Mouse (Mus musculus) T-helper 1 cell (primary cell): ENCODE measurements around the gene Hsd11b1.

Experiments used
- in situ Hi-C: fragments of 300-600 bp; cut with MboI, MseI; formaldehyde crosslinking; loops from one replicate; pipeline ENCODE4 v1.15.1; 2025; ENCODE audit warnings: high pct_unique_total_duplicates

Hsd11b1 gene

DNA sequence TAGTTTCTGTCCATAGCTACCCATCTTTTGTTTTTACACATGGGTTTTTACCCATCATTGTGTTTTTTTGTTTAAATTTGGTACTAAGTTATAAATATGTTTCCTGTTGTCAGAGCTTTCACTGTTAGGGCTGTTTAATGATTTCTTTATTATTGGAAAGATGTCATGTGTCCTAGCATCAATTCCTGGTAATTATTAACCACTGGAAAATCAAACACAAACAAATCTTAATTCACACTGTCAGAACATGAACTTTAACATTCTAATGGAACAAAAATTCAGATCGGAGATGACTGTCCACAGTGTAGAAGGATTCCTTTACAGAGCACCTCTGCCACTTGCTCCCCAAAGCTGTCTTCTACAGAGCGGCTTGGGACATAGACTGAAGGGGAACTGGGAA, 58.4 kb downstream of the Hsd11b1 start:
- in situ Hi-C loops, result loop anchor here (5.0 kb wide), 1 partner anchor 172 kb away; no protein-coding TSS in a partner anchor

DNA sequence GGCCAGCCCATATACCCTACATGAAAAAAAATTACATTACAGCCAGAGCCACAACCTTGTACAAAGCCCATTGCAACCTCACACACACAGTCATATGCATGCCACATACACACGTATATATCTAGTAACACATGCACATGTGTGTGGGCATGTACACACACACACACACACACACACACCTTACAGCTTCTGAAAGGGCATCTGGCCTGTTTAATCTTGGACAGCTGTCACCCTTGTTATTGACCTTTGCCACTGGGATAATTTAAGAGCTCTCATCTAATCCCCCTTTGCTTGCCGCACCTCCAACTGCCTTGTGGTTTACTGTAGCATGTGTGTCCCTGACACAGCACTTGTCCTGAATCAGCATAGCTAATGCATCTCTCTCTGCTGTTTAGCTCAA, 60.1 kb downstream of the Hsd11b1 start:
- in situ Hi-C loops, result no loop called here

DNA sequence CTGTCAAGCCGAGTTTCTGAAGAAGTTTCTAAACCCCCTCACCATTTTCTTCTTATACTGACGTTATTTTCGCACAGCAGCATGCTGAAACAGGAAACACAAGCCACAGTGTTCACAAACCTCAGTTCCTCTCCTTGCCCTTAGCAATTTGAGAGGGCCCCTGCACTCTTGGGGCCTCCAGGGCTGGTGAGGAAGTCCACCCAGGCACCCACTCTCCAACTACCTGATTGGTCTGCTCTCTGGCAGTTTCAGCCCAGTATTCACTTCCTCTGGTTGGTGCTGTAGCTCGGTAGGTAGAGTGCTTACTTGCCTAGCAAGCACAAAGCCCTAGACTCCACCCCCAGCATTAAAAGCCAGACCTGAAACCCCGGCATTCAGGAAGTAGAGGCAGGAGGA, 62.5 kb downstream of the Hsd11b1 start, which contains the start of gene Traf3ip3:
Gene Traf3ip3 (minus strand): TSS at position 321 of the 396 bp plus-strand sequence.
- in situ Hi-C loops, result no loop called here

DNA sequence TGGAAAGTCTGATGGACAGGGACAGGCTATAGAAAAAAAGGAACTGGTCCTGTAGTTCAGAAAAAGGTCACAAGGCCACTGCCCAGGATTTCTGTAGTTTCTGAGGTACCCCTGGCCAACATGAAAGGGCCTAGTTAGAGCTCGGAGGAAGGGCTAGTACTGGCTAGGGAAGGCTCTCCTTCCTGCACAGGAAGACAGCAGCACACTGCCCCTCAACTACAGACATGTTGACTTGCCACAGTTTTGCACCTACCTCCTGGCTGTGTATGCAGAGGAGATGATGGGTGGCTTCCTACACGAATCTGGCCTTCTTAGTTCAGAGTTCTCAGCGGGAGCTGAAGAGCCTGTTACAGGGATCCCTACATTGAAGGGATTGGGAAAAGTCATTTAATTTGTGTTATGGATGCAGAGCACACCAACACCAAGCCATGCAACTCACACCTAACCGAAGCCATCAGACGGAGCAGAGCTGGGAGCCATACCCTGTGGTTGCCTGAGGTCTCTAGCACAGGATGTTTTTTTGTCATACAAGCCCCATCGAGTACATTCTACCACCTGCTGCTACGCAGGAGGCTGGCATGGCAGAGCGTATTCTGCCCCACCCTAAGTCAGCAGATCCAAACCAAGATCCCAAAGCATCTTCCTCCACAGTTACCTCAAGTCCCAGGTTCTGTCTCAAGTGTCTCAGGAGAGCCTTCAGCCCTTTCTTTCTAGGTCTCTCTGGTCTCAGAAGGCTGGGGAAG, 63.1 kb downstream of the Hsd11b1 start:
- in situ Hi-C loops, result no loop called here

DNA sequence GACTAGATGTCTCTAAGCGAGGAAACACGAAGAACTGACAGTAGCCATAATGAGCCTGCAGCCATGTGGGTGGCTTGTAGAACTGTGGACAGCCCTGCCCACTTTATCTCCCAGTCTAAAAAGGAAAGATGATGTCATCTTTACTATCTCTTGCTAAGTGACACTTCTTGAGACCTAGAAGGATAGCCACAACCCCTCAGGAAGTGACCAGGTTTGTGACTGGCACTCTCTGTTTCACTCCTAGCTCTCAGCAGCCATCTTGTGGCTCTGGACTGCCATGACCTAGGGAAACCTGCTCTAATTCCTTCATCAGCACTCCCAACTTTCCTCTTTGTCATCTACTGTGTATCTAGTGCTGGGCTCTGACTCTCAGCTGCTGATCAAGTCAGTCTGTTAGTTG, 65.6 kb downstream of the Hsd11b1 start:
- in situ Hi-C loops, result no loop called here

DNA sequence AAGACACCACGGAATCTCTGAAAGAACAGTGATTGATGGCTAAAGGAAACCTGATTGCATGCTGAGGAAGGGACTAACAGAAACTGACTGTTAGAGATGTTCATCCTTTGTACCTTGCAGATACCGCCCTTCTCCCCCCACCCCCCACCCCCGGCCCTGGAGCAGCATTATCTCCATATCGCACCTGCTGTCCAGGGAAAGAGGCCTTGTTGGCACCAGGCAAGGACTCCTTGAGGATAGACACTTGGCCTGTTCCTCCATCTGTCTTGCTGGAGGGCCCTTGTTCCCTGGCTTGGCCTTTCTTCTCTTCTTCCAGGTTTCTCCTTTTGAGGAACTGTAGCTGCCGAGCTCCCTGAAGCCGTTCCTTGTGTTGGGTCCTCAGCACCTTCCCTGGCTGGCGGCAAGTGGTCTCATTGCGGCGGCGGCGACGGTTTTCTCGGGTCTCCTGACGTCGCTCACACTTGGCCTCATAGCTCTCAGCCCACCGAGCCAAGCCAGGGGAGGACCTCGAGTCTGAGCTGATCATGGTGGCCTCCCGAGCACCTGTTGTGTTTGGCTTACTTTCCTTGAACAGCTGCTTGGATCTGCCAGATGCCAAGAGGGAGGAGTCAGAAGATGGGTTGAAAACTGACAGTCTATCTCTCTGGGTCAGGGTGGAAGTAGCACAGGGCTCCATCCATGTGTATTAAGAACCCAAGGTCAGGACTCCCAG, 66.2 kb downstream of the Hsd11b1 start:
- in situ Hi-C loops, result no loop called here

DNA sequence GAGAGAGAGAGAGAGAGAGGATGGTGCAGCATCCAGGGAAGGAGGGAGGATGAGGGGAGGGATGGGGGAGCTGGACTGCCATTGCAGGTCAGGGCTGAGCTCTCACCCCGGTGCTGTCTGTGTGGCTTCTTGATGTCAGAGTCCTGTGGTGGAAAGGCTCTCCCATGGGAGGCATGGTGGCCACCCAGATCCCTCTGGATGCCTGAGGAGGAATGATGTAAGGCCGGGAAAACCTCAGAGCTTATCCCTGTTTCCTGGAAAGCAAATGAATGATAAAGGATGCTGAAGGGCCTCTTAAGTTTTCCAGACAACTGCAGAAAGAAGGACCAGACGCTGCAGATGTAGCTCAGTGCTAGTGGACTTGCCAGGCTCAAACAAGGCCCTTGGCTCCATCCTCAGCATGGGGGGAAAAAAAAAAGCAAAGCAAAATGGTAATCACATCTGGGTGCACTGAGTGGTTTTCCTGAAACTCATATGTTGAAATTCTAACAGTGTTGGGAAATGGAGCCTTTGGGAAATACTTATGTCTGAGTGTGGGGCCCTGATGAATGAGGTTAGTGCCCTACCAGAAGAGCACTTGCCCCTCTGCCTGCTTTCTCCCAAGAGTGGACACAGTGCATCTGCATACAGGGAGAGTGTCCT, 68.6 kb downstream of the Hsd11b1 start:
- in situ Hi-C loops, result no loop called here

DNA sequence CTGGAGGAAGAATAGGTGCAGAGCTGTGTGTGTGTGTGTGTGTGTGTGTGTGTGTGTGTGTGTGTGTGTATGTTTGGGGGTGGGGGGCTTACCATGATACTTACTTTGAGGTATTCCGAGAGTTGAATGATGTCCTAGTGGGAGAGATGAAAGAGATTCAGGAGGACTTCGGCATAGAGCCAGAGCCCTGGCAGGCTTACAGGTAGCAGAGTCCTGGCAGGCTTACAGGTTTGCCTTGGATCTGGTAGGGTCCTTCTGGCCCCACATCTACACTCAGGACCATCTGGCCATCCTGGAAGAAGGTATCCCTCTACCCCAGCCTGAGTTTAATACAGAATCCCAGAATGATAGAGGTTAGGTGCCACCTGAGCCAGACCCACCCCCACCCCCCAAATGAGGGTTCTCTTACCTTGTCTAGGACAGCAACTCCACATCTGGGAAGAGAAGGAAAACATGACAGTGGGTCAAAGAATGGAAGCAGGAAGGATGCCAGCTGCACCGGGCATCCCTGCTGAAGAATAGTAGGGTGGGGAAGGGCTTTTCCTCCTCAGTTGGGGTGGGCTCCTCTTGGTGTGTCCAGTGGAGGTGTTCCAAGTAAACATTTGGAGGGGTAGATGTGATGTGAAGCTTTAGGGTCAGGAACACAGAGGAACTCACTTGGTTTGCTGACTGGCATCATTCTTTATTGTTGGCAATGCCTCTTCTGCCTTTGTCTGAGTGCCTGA, 69.3 kb downstream of the Hsd11b1 start:
- in situ Hi-C loops, result no loop called here

DNA sequence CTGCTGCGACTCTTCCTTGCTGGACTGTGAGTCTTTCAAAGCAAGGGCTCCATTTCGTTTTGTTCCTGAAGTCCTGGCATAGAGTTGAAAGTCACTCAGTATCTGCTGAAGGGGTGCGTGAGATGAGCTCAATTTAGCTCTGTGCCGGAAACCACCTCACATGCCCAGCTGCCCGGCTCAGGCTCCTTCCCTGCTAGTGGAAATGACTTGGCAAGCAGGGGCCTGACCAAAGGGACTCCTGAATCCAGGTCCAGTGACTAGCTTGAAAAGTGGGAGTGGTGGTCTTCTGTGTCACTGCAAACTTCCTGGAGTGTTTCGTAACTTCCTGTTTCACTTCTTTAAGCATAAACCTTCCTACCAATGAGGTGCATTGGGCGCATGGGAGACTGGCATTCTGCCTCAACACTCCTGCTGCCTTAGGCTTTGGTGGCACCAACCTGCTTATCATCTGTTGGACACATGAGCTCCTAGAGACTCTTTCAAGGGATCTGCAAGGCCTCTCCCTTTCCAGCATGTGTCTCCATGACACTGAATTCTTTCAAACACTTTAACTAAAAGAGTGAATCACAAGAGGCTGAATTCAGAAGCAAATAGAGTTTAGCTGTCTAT, 72.1 kb downstream of the Hsd11b1 start:
- in situ Hi-C loops, result no loop called here

DNA sequence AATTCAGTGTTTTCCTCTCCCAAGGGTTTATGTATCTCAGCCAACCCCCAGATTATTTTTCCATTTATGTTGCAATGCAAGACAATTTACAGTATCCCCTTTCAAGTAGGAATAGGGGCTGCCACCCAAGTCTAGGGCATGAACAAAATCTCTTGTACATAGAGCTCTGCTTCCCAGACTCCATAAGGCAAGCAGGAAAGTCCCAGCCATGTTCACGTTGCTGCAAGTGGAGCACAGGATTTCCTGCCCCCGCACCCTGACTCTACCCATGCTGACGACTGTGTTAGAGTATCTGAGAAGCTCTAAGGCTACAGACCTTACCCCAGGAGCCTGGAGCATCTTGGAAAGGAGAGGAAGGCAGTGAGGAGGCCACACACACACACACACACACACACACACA, 74.1 kb downstream of the Hsd11b1 start:
- in situ Hi-C loops, result no loop called here

DNA sequence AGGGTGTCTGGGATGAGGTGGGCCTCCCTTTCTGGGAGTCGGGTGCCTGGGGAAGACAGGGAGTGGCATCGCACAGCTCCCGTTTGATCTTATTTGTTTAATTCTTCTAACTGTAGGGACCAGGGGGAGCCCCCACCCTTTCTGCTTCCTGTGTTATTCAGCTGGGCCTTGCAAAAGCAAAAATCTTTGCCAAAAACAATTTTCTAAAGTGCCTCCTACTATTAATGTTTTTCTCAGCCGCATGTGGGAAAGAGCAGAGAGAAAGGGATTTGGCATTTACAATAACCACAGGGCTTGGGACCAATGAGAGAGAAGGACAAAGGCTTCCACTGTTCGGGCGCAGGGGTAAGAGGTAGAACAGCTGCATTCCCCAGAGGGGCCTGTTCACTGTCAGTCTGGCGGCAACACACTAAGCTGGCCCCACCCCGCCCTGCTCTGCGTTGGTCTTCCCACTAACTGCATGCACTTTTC, 74.7 kb downstream of the Hsd11b1 start:
- in situ Hi-C loops, result no loop called here

DNA sequence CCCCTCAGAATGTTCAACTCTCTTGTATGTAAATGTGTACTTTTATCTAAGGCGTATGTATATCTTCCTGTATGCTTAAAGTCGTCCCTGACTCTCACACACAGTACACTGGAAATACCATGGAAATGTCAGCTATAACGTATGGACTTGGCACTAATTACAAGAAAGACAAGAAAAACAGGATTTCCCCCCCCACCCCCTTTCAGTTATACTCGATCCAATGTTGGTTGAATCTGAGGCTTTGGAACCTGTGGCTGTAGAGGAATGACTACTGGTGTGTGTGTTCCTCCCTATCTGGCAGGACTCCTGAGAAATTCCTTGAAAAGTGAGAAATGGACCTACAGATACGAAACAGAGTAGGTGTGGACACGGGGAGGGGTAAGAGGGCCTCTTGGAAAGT, 75.6 kb downstream of the Hsd11b1 start:
- in situ Hi-C loops, result no loop called here

DNA sequence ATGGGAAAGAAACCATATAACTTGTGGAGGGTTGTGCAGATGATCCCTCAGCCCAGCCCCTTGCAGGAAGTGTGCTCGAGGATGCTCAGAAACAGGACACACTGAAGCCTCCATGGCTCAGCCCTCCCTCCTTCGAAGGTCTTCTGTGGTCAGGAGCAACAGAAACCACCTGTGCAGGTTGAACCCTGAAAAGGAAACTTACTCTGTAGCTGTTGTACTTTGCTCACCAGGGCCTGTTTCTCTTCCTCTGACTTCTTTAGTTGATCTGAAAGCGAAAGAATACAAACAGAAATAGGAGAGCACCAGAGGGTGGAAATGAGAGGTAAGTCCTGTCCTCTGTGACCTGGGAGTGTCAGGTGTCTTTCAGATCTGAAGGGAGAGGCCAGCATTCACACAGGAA, 82.8 kb downstream of the Hsd11b1 start:
- in situ Hi-C loops, result no loop called here

DNA sequence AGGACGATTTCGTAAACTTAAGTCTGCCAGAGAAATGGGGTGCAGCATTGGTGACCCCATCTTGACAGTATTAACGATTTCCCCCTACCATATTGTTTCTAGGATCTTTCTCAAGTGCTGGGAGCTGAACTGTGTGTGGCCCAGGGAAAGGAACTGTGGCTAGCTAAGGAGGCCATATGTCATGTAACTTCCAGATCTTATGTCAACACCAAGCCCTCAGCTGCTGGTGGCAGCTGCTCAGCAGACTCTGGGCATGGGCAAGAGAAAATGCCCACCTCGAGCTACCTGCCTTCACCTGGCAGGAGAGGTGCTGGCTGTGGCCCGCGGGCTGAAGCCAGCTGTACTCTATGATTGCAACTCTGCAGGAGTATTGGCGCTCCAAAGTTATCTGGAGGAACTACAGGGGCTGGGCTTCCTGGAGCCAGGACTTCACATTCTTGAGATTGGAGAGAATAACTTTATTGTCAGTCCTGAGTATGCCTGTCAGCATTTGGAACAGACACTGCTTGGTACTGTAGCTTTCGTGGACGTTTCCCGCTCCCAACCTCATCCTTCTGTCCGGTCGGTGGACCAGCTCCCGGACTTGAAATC, 89.6 kb downstream of the Hsd11b1 start:
- in situ Hi-C loops, result no loop called here

DNA sequence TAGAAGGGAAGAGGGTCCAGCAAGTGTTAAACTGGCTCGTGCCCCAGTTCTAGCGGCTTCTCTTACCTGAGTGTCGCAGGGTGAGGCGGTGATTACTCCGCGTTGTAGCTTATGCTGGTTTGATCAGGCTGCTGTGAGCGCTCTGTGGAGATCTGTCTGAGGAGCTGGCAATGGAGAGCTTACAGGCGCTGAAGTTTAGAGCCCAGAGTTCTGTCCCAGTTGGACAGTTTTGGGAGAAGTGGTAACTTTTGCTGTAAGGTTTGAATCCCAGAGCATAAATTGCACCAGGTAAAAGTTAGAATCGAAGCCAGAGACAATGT, 90.1 kb downstream of the Hsd11b1 start:
- in situ Hi-C loops, result no loop called here

DNA sequence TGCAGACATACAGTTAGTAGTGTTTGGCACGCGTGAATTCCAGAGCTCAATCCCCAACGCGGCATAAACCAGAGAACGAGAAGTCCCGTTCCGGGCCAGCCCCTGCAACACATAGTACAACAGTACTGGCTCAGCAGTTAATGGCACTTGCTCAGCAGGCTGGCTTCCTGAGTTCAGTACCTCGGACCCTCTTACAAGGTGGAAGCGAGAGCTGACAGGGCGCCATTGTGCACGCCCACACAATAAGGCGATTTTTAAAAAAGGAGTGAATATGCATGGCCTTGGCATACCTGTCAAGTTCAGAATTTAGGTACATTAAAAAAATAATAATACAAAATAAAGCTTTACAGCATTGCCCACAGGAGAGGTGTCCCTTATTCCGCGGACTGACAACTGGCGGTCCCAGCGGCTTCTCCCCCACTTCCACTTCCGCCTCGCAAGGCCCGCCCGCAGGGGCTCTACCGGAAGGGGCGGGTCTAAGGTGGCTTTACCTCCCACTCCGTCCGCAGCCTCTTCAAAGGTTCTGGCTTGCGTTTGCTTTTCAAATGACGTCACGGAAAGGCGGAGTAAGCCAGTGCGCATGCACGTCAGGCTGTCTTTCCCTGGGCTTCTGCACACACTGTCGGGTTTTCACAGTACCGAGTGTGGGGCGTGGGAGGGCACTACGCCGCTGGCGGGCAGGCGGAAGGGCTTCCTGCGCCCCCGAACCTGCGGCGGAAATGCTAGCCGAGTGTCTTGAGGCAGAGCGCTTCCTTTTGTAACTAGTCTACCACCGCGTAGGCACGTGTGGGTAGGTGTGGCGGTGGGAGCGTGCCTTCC, 90.7 kb downstream of the Hsd11b1 start:
- in situ Hi-C loops, result no loop called here
